9 mouse cellular contexts compared by ENCODE assay signal in genomic region chr17:5000001-5000400, GRCm38 (mm10). TPM values are rescaled to one million over a fixed set of nuclear protein-coding genes. Genes with fewer than 3 reads are reported as not detected.
A peak's percentile ranks its signal among the peaks of the same experiment; 100 is the strongest.
DNase-seq lines count a peak whose midpoint lies in the region; ATAC-seq and TF ChIP-seq lines count a peak whose summit lies in the region.
"Had no signal": no experiment of that assay in that cellular context is flagged by ENCODE, and none has a peak within 500 bp of the region (broad histone marks: within the 10 kb centered on the region; RNA-seq: fewer than 3 reads in every experiment).

No protein-coding gene starts in this region.

- no peak for TF ChIP-seq EP300 in lung, postnatal 0 days (IDR thresholded peaks at IDR 0.05)

- no peak for ATAC-seq in forebrain, embryonic 11.5 days (replicated peaks; ENCODE audit: low FRiP score)
- no peak for ATAC-seq in lung, postnatal 0 days
- no peak for ATAC-seq in limb, embryonic 15.5 days (ENCODE audit: insufficient number of reproducible peaks, low FRiP score, low TSS enrichment, low read depth)

- no peak for DNase-seq in forebrain, embryonic 10.5 days (ENCODE audit: extremely low spot score, low spot score)
- DNase-seq in forebrain, embryonic 11.5 days (ENCODE audit: low spot score) = no peak
- peak; percentile 4 for DNase-seq in lung, postnatal 0 days (ENCODE audit: low spot score)
- DNase-seq in lung, postnatal 14 days = no peak
- no peak for DNase-seq in MN1 (ENCODE audit: low spot score)
- DNase-seq in urinary bladder, postnatal 36 days (ENCODE audit: low spot score in 2 of 2) = no peak
- no peak for DNase-seq in adrenal gland, adult 8-10 months
- DNase-seq: cerebellum, postnatal 25 days had no signal

- 75% methylated on average over 10 of the region's 10 CpGs for WGBS in forebrain, embryonic 10.5 days
- 68% methylated on average over 10 of the region's 10 CpGs for WGBS in forebrain, embryonic 11.5 days
- 55% methylated on average over 10 of the region's 10 CpGs for WGBS in lung, postnatal 0 days
- 34% methylated on average over 10 of the region's 10 CpGs for WGBS in limb, embryonic 15.5 days

- no peak overlapping the region for H3K9ac ChIP-seq in forebrain, embryonic 11.5 days (ENCODE audit: low read length)
- no peak overlapping the region for H3K9ac ChIP-seq in lung, postnatal 0 days (replicated peaks; ENCODE audit: low read depth)
- no peak overlapping the region for H3K9ac ChIP-seq in limb, embryonic 15.5 days

- H3K4me1 ChIP-seq in forebrain, embryonic 10.5 days = peaks cover 78% of the 10 kb centered on the region
- H3K4me1 ChIP-seq in forebrain, embryonic 11.5 days (replicated peaks; ENCODE audit: control insufficient read depth, insufficient read depth, low read length) = peaks cover 7% of the 10 kb centered on the region
- peaks cover 25% of the 10 kb centered on the region for H3K4me1 ChIP-seq in lung, postnatal 0 days (ENCODE audit: insufficient read depth, low read depth, low read length)
- H3K4me1 ChIP-seq in limb, embryonic 15.5 days = peaks cover 42% of the 10 kb centered on the region

- no peaks in the 10 kb centered on the region for H3K9me3 ChIP-seq in forebrain, embryonic 10.5 days
- H3K9me3 ChIP-seq in forebrain, embryonic 11.5 days (ENCODE audit: control insufficient read depth, low read length) = no peaks in the 10 kb centered on the region
- H3K9me3 ChIP-seq in lung, postnatal 0 days (ENCODE audit: low read length) = no peaks in the 10 kb centered on the region
- H3K9me3 ChIP-seq in limb, embryonic 15.5 days = no peaks in the 10 kb centered on the region

- no peak for TF ChIP-seq CTCF in lung, postnatal 0 days (IDR thresholded peaks at IDR 0.05)

- H3K27ac ChIP-seq in forebrain, embryonic 10.5 days = no peak overlapping the region
- no peak overlapping the region for H3K27ac ChIP-seq in forebrain, embryonic 11.5 days (ENCODE audit: low read depth, low read length)
- no peak overlapping the region for H3K27ac ChIP-seq in lung, postnatal 0 days (ENCODE audit: low read length)
- no peak overlapping the region for H3K27ac ChIP-seq in limb, embryonic 15.5 days

- no peak overlapping the region for H3K4me2 ChIP-seq in forebrain, embryonic 11.5 days (ENCODE audit: low read depth, low read length, severe bottlenecking)
- 0 out of 2 replicates have a peak overlapping the region, but pooled peaks have one; percentile 2 for H3K4me2 ChIP-seq in lung, postnatal 0 days (replicated peaks; ENCODE audit: low read depth, low read length)
- H3K4me2 ChIP-seq in limb, embryonic 15.5 days = peak overlapping the region; percentile 12; the same call in 1 of the 2 replicates

- H3K27me3 ChIP-seq in forebrain, embryonic 10.5 days (ENCODE audit: poor library complexity, severe bottlenecking) = no peaks in the 10 kb centered on the region
- H3K27me3 ChIP-seq in forebrain, embryonic 11.5 days (ENCODE audit: control insufficient read depth, insufficient read depth, low read length) = no peaks in the 10 kb centered on the region
- no peaks in the 10 kb centered on the region for H3K27me3 ChIP-seq in lung, postnatal 0 days (replicated peaks; ENCODE audit: insufficient read depth, low read length)
- H3K27me3 ChIP-seq in limb, embryonic 15.5 days = no peaks in the 10 kb centered on the region

- H3K4me3 ChIP-seq in forebrain, embryonic 10.5 days = peak overlapping the region; percentile 8; the same call in 1 of the 2 replicates
- no peak overlapping the region for H3K4me3 ChIP-seq in forebrain, embryonic 11.5 days (ENCODE audit: low read depth, low read length)
- H3K4me3 ChIP-seq in lung, postnatal 0 days (ENCODE audit: low read depth, low read length) = no peak overlapping the region
- peak overlapping the region; percentile 4 for H3K4me3 ChIP-seq in limb, embryonic 15.5 days

- no peaks in the 10 kb centered on the region for H3K36me3 ChIP-seq in forebrain, embryonic 10.5 days (replicated peaks)
- H3K36me3 ChIP-seq in forebrain, embryonic 11.5 days (ENCODE audit: control insufficient read depth, insufficient read depth, low read length) = no peaks in the 10 kb centered on the region
- no peaks in the 10 kb centered on the region for H3K36me3 ChIP-seq in lung, postnatal 0 days (ENCODE audit: insufficient read depth, low read length)
- no peaks in the 10 kb centered on the region for H3K36me3 ChIP-seq in limb, embryonic 15.5 days

RNA-seq across cellular contexts. Expression of gene Arid1b, which starts 5.9 kb away (rescaled TPM):
- 9.1 and 9.6 TPM in 2 replicates for polyA plus RNA-seq in forebrain, embryonic 10.5 days (2016; fragmentation: Nextera tagmentation; extraction: Ambion mirVana)
- 15.5 and 16.3 TPM in 2 replicates for polyA plus RNA-seq in forebrain, embryonic 11.5 days (2014; fragmentation: Nextera tagmentation; extraction: Ambion mirVana)
- polyA plus RNA-seq in lung, postnatal 0 days (2015; fragmentation: Nextera tagmentation; extraction: Ambion mirVana) = 7.2 and 8.8 TPM in 2 replicates
- polyA plus RNA-seq in limb, embryonic 15.5 days (2015; fragmentation: Nextera tagmentation; extraction: Ambion mirVana) = 11.0 and 11.4 TPM in 2 replicates
- 10 to 100 TPM; 66.1 to 89.1 (median 73.7) TPM for total RNA-seq in adrenal gland, adult 8-10 months (2022)

Comparison
In these comparisons a context has a peak if more than half of its experiments do, and no peak if none do; other contexts are left out.
1. H3K4me3 ChIP-seq: peak in forebrain, embryonic 10.5 days (single experiment) and limb, embryonic 15.5 days (single experiment); none in forebrain, embryonic 11.5 days (single experiment) and lung, postnatal 0 days (single experiment).